Mouse (Mus musculus) common myeloid progenitor, adult 5-6 weeks (primary cell): ENCODE results near the gene Dazap1. TPM values are rescaled to one million over a fixed set of nuclear protein-coding genes. Genes with fewer than 3 reads are reported as not detected.
"Not testable (repeated sequence)": the region's sequence is repeated elsewhere in the genome, so short reads cannot be mapped to it uniquely, and the experiment has no call there.

Experiments
- ATAC-seq: replicated peaks from 2 replicates; pipeline ENCODE4 v1.8.0; 2016; ENCODE audit warnings: low read depth, mild to moderate bottlenecking, moderate TSS enrichment, inconsistent platforms; ENCODE audit not compliant: poor library complexity, severe bottlenecking
- total RNA-seq: library from RNA; stranded (forward); fragments of 200-1000, 187-1606 nt; gene quantifications from 2 replicates; pipeline ENCODE4 v1.2.3, GENCODE M21; 2017

The Dazap1 gene
- total RNA-seq, 1 experiment from 2014 or later = 242 TPM

DNA sequence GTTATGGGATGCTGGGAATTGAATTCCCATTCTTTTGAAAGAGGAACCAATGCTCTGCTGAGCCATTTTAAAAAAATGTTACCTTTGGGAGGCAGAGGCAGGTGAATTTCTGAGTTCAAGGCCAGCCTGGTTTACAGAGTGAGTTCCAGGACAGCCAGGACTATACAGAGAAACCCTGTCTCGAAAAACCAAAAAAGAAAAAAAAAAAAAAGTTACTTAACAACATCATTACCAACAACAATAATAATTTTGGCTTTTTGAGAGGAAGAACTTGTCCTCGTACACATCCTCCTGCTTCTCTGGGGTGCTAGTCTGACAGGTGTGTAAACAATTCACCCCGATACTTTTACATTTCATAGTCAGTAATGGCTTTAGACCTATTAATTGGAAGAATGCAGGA lies 12.8 kb upstream of the Dazap1 start:
- ATAC-seq = not testable (repeated sequence)

DNA sequence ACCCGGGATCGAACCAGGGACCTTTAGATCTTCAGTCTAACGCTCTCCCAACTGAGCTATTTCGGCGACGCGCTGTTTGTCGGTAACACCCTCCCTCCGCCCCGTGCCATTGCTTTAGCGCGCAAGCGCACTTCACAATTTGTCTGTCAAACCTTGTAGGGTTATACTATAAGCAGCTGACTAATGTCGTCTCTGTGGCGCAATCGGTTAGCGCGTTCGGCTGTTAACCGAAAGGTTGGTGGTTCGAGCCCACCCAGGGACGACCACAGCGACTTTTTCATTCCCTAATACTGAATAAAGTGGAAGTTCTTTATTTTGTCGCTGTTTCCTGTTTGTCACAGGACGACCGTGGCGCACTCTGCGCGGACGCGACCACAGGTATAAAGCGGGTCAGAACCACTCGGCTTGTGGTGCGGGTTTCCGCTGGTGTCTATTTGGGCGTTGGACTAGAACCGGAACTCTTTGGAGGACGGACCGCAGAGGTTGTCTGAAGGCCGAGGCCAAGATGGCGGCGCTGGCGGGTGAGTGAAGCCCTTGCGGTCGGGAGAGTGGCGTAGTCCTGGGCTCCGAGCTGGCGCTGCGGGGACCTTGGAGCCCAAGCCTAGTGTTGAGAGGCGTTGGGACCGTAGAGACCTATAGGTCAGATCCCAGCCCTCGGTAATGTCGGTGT lies 12.2 kb upstream of the Dazap1 start, which contains the start of gene Ndufs7:
Ndufs7 (plus strand) TSS at position 151 of the 670 bp plus-strand sequence.
- ATAC-seq = peak; percentile 77

GRCm38 (mm10) chr10:80250059-80250458 lies 11.2 kb upstream of the Dazap1 start:
- ATAC-seq = no peak

- ATAC-seq = no peak
Observed at GRCm38 (mm10) chr10:80250573-80250972, 10.7 kb upstream of the Dazap1 start.

- no peak for ATAC-seq
Observed at GRCm38 (mm10) chr10:80252011-80252410, 9.3 kb upstream of the Dazap1 start.

DNA sequence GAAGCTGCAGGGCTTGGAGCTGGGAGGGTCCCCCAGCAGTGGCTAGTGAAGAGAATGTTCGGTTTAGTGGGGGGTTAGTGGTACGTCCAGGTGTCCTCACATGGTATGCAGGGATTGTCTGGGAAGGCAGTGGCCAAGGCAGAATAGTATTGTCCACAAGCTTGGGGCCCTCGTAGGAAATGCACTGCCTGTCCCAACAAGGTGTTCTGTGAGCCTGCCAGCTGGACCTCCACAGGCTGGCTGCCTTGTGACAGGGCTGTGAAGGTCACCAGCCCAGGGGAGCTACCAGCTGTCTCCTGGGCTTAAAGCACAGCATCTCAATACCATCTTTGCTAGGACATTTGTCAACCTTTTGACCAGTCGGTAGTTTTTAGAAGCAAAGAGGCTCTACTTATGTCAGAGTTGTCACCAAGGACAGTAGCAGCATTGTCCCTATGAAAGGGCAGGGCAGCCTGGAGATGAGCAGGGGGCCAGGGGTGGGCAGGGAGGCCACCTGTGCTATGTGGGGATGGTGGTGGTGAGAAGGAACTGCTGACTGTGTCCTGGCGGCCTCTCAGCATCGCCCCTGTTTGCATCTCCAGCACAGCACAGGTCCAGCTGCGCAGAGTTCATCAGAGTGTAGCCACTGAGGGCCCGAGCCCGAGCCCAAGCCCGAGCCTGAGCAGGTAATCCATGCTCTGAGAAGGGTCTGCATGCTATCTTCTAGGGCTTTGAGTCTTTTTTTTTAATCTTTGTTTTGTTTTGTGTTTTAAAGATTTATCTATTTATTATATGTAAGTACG lies 8.6 kb upstream of the Dazap1 start:
- ATAC-seq = no peak

DNA sequence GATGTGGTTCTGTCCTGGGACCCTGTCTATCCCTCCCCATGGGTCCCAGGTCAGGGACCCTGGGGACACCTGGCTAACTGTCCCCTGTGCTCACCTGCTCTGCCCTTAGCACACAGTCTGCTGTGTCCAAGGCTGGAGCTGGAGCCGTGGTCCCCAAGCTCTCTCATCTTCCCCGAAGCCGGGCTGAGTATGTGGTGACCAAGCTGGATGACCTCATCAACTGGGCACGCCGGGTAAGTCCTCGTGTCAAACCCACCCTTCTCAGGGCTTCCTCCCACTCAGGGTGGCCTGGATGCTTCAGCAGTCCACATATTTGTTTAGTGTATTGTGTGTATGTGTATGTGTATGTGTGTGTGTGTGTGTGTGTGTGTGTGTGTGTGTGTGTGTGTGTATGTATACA lies 7.7 kb upstream of the Dazap1 start:
- ATAC-seq = no peak

DNA sequence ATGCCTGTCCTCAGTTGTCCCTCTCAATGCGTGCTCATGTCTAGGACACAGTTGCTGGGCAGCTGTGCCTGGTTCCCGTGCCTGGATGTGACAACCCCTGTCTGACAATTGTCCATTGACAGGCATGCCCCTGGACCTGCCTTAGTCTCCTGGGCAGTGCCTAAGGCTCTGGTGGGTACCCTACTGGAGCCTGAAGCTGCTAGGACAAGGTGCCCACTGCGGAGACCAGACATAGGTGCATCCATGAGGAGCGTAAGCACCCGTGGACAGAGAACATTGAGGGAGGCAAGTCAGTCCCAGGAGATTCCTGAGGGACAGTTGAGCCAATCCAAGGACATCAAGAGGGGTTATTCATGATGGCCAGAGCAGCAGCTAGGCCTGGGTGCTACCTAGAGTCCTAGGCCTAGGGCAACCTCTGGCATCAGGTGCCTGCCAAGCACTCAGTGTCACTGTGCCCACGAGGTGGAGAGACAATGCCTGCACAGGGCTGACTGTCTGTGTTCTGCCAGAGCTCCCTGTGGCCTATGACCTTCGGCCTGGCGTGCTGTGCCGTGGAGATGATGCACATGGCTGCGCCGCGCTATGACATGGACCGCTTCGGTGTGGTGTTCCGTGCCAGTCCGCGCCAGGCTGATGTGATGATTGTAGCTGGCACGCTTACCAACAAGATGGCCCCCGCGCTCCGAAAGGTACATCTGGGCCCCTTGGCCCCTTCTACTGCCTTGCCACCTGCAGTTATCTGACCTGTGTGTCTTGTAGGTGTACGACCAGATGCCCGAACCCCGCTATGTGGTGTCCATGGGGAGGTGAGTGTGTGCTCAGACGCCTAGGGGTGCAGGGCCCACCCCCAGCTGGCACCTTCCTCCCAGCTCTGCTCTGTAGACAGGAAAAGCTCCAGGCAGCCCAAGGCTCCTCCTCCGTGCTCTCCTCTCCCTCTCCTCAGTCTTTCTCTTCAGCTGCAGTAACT lies 6.7 kb upstream of the Dazap1 start:
- no peak for ATAC-seq

DNA sequence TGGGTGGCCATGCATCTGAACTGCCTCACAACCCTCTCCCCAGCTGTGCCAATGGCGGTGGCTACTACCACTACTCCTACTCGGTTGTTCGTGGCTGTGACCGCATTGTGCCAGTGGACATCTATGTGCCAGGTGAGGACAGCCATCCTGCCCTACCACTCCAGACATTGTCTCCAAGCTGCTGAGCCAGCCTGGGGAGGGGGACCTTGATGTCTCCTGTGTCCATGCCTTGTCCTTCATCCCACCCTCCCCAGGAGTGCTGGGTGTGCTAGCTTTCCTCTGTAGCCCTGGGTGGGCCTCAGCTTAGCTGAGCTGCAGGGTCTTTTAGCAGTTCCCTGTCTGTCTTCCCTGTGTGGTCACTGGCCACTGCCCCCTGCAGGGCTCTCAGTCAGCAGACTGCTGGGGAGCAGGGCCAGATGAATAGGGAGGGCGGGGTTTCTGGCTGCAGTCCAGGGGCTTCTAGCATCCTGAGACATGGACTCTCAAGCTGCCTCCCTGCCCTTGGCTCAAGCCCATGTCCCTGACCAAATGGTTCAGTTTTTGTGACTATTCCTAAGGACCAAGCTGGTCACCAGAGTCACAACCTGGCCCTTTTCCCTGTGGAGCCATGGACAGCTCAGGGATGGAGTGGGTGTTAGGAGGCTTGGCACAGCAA lies 5.3 kb upstream of the Dazap1 start:
- no peak for ATAC-seq

DNA sequence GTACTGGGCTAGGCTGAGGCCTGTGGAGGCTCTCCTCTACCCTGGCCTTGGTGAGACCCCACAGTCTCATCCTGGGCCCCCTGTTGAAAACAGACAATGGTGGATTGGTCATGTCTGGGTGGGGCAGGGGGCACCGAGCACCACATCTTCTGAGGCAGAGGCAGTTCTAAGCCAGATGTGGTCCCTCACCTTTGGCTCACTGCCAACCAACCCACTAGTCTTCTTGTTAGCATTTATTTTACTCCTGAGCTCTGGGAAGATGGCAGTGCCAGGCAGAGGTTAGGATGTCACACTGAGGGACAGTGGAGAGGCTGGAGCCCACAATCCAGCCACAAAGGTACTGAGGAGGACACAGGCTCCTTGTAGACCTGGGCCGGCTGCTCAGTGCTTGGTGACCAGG lies 3.4 kb upstream of the Dazap1 start:
- no peak for ATAC-seq

- no peak for ATAC-seq
Observed at GRCm38 (mm10) chr10:80258752-80259462, 2.4 kb upstream of the Dazap1 start.

GRCm38 (mm10) chr10:80259463-80259805 lies 1.9 kb upstream of the Dazap1 start:
- ATAC-seq = no peak

- ATAC-seq = no peak
Observed at GRCm38 (mm10) chr10:80259861-80260641, 1.2 kb upstream of the Dazap1 start.

DNA sequence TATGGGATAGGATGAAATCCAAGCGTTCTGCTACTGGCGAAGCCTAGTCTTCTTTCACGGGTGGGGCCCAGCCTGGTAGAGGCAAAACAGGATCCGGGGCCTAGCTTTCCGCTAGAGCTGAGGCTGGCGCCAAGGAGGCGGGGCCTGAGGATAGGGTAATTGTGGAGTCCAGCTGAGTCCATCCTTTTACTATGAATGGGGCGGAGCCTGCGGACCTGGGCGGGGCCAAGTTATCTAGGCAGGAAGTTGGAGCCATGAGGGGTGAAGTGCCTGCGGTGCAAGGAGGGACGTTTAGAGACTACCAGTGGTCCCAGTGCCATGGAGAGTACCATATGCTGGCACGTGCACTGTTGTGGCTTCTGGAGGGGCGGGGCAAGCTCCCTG lies 291 bp downstream of the Dazap1 start:
- peak; percentile 77 for ATAC-seq

DNA sequence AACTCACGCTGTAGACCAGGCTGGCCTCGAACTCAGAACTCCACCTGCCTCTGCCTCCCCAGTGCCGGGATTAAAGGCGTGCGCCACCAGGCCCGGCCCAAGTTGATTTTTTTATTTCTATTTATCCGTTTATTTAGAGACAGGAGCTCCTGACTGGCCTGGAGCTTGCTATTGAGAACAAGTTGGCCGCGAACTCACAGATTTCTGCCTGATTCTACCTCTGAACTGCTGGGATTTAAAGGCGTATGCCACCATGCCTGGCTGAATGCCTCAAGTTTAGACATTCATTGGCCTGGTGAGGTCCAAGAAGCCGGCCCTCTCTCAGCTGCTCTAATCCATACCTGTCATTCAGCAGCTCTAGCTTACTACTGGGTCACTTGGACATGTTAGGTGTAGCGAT lies 883 bp downstream of the Dazap1 start:
- ATAC-seq = no peak

DNA sequence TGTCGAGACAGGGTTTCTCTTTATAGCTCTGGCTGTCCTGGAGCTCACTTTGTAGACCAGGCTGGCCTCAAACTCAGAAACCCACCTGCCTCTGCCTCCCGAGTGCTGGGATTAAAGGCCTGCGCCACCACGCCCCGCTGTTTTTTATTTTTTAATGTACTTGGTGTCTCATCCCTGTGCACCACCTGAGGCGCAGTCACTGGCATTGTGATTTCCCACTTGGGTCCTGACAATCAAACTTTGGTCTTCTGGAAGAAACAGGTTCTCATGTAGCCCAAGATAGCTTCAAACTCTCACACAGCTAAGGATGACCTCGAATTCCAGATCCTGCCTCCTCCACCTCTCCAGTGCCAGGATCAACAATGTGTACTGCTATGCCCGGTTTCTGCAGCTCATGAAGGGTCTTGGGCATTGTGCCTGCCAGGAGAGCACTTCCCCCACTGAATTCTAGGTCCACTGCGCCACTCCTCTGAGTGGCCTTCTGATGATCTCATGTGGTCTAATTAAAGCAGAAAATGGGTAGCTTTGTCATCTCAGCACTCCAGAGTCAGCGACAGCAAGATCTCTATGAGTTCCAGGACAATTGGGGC lies 1.6 kb downstream of the Dazap1 start:
- no peak for ATAC-seq

GRCm38 (mm10) chr10:80264341-80265148 lies 3.3 kb downstream of the Dazap1 start:
- peak; percentile 48 for ATAC-seq

GRCm38 (mm10) chr10:80265149-80265486 lies 3.8 kb downstream of the Dazap1 start:
- no peak for ATAC-seq
